Mouse (Mus musculus) adrenal gland, postnatal 10 days (tissue): Measurements from ENCODE around the gene Tex22. TPM values are rescaled to one million over a fixed set of nuclear protein-coding genes. Genes with fewer than 3 reads are reported as not detected.

Experiments
- DNase-seq: peaks from one replicate; pipeline ENCODE4 v3.0.0; 2021; ENCODE audit warnings: mixed read lengths
- total RNA-seq, 2 experiments: library from RNA; stranded (reverse); gene quantifications; 2 replicates each; pipeline ENCODE4 v1.2.3; 2021

Gene Tex22
- total RNA-seq, 2 experiments from 2014 or later = not detected

GRCm38 (mm10) chr12:113101251-113101960, 27.1 kb downstream of the Tex22 start:
- no peak for DNase-seq

DNA sequence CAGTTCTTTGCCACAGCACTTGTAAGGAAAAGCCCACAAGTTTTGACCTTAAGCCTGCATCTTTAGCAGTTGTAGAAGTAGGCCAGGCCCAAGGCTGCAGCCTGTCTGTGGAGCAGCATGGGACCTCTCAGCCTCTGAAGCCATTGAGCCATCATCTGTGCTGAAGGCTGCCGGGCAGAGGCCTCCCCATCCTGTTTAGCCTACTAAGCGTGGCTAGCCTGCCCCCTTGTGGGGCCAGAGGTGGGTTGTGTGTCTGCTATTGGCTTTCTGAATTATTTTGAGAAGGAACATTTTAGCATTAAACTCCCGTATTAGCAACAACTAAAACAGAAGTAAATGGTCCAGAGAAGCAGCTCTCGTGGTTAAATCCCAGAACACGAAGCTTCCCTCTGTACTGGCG, 28.2 kb downstream of the Tex22 start:
- DNase-seq = peak; percentile 79

GRCm38 (mm10) chr12:113103846-113104451, 29.6 kb downstream of the Tex22 start:
- DNase-seq = peak; percentile 49

DNA sequence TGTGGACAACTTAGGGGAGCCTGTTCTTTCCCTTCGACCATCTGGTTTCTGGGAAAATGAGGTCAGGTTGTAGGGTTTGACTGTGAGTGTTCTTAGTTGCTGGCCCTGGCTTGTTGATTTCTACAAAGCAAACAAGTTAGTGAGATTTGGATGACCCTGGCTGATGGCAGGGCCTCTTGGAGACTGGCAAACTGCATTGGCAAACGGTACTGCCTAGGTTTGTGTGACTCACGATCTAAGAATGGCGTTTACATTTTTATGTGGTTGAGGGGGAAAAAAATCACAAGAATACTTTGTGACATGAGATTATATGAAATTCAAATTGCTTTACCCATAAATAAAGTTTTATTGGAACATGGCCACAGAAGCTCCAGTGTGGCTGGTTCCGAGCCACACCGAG, 32.1 kb downstream of the Tex22 start:
- DNase-seq = peak; percentile 44

- no peak for DNase-seq
Observed at GRCm38 (mm10) chr12:113107431-113108124, 33.3 kb downstream of the Tex22 start.

DNA sequence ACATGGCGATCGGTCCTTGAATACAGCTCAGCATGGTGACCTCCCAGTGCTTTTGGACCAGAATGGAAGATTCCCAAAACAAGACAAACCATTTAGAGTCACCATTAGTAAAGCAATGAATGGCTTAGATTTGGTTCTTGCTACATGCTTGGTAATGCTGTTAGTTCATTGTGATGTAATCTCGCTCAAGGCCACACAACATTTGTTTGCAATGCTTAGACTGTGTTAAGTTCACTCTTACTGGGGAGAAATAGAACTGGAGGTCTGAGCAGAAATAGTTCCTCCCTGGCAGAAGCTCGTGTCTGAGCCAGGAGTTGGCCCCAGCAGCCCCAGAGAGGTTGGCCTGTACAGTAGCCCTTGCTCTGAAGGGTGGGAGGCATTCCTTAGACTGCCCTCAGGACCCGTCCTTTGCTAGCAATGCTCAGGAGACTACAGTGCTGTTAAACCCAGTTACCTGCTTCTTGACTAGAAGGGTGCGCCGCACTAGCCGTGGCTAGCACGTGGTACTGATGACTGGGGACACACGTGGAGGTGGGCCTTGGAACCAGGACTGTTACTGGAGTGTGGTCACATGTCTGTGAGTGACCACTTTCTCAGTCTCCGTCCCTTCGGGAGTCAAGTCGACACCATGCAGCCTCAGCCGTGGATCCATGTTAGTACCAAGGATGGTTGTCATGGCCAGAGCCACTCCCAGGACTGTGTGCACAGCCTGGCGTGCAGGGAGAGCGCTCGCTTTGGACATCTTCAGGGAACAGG, 34.4 kb downstream of the Tex22 start:
- DNase-seq = peak; percentile 44

DNA sequence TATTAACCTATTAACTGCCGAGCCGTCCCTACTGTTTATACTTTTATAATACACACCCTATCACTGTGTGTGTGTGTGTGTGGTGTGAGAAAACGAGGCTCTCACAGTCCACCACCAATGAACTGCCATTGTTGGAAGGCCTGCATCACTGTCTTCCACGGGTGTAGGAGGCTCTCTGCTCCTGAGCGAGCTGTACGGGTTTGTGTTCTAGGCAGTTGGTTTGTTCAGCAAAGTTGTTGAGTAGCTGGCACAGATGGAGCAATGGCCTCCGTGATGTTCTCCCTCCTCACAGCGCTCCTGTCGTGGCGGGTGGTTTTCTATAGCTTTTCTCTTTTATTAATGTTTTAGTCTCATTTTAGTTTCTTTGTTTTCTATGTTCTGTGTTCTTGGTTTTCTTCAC, 35.5 kb downstream of the Tex22 start:
- no peak for DNase-seq

DNA sequence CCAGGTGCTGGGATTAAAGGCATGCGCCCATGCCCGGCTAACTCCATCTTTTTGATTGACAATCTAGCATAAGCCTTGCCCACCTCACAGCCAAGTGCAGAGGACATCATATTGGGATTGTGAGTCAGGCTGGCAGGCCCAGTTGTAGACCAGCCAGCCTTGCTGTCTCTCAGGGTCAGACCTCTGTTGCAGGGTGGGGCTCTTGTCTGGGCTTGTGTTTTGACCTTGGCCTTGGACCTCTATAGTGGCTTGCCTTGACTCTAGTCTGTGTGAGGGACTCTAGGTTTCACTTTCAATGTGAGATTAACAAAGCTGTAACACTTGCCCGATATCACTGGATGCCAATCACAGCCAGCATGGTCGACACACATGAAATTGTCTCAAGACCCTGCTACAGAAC, 39.8 kb downstream of the Tex22 start:
- peak; percentile 38 for DNase-seq

DNA sequence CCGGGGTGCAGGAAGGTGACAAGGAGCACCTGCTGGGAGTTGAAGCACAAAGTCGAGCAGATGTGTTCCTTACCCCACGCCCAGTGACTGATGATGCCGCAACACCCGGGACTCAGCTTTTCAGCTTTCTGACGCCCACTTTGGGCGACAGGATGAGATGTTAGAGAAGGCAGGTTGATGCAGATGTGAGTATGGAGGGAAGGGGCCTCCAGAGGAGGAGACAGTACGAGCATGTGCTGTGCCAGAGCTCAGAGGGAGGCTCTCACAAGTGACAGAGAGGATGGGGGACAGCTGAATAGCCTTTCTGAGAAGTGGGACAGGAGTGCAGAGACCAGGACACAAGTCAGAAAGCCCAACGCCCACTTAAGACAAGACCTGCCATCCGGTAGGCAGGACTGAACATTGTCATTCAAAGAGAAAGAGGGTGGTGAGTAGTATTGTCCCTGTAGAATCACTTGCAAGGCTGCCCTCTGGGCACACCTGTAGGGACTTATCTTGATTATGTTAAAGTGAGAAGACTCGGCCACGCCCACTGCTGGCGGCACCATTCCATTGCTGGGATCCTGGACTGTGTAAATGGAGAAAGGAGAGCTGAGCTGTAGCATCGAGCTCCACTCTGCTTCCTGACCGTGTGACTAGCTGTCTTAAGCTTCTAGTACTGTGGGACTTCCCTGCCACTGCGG, 40.7 kb downstream of the Tex22 start:
- DNase-seq = no peak

GRCm38 (mm10) chr12:113119516-113120410, 45.5 kb downstream of the Tex22 start:
- peak; percentile 90 for DNase-seq

DNA sequence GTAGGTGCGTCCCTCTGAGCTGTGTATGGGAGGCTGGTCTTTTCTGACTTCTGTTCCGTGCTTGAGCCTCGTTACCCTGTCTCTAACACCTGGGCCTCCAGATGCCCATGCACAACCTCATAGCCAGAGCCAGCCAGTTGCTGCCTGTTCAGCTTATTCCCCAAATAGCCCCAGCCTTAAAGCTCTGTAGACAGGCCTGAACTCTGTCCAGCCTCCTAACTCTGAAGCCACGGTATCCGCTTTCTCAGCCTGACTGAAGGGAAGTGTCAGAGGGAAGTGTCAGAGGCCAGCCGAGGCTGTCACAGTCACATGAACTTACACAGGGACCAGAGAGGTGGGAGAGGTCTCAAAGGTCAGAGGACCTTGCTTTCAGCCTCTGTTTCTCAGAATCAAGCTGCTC, 50.4 kb downstream of the Tex22 start:
- no peak for DNase-seq

- no peak for DNase-seq
Observed at GRCm38 (mm10) chr12:113130732-113131131, 56.4 kb downstream of the Tex22 start.

DNA sequence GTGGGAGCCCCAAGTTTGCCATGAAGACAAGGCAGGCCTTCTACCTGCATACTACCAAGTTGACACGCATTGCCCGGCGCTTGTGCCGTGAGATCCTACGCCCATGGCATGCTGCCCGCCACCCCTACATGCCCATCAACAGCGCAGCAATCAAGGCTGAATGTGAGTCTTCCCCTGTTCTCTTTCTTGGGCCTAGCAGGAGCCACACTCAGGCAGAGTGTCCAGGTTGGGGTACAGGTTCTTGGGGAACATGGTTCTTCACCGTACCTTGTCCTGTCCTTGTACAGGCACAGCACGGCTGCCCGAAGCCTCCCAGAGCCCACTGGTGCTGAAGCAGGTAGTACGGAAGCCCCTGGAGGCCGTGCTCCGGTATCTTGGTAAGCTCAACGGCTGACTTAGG, 57.3 kb downstream of the Tex22 start:
- DNase-seq = no peak

DNA sequence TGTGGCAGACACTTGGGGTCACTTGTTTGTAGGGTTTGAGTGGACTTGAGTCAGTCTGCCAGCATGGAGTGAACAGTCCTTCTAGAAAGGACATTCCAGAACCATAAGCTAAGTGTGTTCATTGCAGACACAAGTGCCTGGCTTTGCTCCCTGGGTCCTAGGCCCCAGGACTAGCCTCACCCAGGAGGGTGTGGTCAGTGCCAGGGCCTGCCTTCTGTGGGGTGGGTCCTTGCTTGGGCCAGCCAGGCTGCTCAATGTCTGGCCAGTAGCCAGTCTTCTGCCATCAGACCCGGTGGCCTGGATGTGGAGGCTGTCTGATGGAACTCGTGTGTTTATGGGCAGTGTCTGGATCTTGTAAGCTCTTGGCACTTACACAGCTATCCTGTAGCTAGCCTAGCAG, 58.3 kb downstream of the Tex22 start:
- peak; percentile 71 for DNase-seq

GRCm38 (mm10) chr12:113133260-113133659, 59.0 kb downstream of the Tex22 start:
- no peak for DNase-seq

GRCm38 (mm10) chr12:113133861-113134403, 59.6 kb downstream of the Tex22 start:
- no peak for DNase-seq

DNA sequence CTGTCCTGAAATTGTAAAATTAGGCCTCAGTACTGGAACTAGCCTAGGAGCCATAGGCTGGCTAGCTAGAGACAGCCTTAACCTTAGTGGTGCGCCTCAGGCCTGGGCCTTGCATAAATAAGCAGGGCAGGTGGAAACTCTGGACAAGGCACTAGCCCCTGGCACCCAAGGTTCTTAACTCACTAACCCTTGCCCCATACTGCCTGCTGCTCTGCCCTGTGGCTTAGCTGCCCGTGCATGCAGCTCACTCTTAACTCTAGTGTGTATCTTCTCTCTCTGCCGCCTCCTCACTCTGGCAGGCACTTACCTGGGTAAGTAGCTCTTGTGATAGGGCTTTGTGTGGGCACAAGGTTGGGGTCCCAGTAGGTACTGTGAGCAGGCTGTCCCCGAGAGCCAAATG, 60.2 kb downstream of the Tex22 start:
- DNase-seq = no peak

GRCm38 (mm10) chr12:113135401-113135800, 61.1 kb downstream of the Tex22 start:
- no peak for DNase-seq

DNA sequence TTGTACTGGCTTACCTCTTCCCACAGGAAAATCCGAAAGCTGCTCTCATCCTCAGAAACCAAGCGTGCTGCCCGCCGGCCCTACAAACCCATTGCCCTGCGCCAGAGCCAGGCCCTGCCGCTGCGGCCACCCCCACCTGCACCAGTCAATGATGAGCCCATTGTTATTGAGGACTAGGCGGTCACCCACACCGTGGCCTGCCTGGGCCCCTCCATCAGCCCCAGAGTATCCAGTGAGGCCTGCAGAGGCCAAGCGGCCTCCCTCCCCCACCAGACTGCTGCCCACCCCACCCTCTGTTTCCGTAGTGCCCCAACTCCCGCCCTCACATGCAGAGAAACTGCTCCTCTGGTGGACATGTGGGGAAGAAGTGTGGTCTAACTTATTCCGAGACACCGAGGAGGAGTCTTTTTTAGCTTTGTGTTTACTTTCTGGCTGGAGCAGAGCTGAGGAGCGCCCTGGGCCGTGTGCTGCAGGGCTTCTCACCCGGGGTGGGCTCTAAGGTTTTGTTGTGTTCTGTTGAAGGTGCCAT, 62.3 kb downstream of the Tex22 start:
- DNase-seq = no peak
